Mouse (Mus musculus) CH12.LX (cell line): ENCODE measurements around the gene Zfp768. TPM values are rescaled to one million over a fixed set of nuclear protein-coding genes. Genes with fewer than 3 reads are reported as not detected.
A peak's percentile ranks its signal among the peaks of the same experiment; 100 is the strongest.
"Not testable (repeated sequence)": the region's sequence is repeated elsewhere in the genome, so short reads cannot be mapped to it uniquely, and the experiment has no call there.

Experiments
- DNase-seq: peaks from one replicate; pipeline ENCODE4 v3.0.0-alpha.2; 2013; ENCODE audit errors: extremely low read depth
- H3K27ac ChIP-seq: 2 replicates; pipeline ENCODE4 v1.5.1; 2012; ENCODE audit warnings: low read depth, mild to moderate bottlenecking, control low read depth, moderate library complexity; ENCODE audit not compliant: insufficient read depth
- H3K27me3 ChIP-seq: replicated peaks from 2 replicates; pipeline ENCODE3; 2012; ENCODE audit warnings: inconsistent platforms
- H3K36me3 ChIP-seq, 2 experiments: replicated peaks in 1 of 2; 2 replicates each; pipeline versions ENCODE3 to v1.6.1; 2012; ENCODE audit warnings: inconsistent platforms in 1 of 2, low read length in 1 of 2, mild to moderate bottlenecking in 1 of 2, mixed read lengths in 1 of 2, moderate library complexity in 1 of 2; ENCODE audit not compliant: control insufficient read depth in 1 of 2, insufficient read depth in 1 of 2
- H3K4me1 ChIP-seq, 2 experiments: 2 replicates each; pipeline ENCODE4 v1.6.1; 2012; ENCODE audit warnings: inconsistent platforms in 1 of 2, moderate library complexity in 1 of 2; ENCODE audit not compliant: insufficient read depth in 2 of 2, control insufficient read depth in 1 of 2
- H3K4me2 ChIP-seq: 2 replicates; pipeline ENCODE4 v1.6.1; 2012; ENCODE audit warnings: low read depth, mild to moderate bottlenecking, control low read depth; ENCODE audit not compliant: poor library complexity, insufficient read depth, severe bottlenecking
- H3K4me3 ChIP-seq, 3 experiments: fragments of 150-350 bp in 1 of 3; sonication (generic) in 1 of 3; replicated peaks in 1 of 3; 2 replicates each; pipeline versions ENCODE3 to v1.5.1; 2011 to 2012; ENCODE audit warnings: low read depth in 2 of 3, low read length in 2 of 3, mild to moderate bottlenecking in 2 of 3, moderate library complexity in 2 of 3, control low read depth in 1 of 3, improper control_type of control experiment in 1 of 3, inconsistent platforms in 1 of 3, mixed read lengths in 1 of 3; ENCODE audit not compliant: poor library complexity in 1 of 3
- H3K79me2 ChIP-seq: replicated peaks from 2 replicates; pipeline ENCODE4 v1.6.1; 2012; ENCODE audit warnings: mild to moderate bottlenecking, moderate library complexity; ENCODE audit not compliant: control insufficient read depth, poor library complexity, insufficient read depth, severe bottlenecking; ENCODE audit errors: extremely low read depth
- H3K9ac ChIP-seq: 2 replicates; pipeline ENCODE4 v1.6.1; 2012; ENCODE audit warnings: low read depth, mild to moderate bottlenecking, control low read depth, moderate library complexity; ENCODE audit not compliant: insufficient read depth
- H3K9me3 ChIP-seq: replicated peaks from 2 replicates; pipeline ENCODE3; 2012; ENCODE audit warnings: low read length, inconsistent platforms, mixed read lengths
- CTCF ChIP-seq, 2 experiments: IDR thresholded peaks in 1 of 2; conservative IDR thresholded peaks in 1 of 2; 2 replicates each; pipeline ENCODE4 v1.5.1; 2011 to 2012; ENCODE audit warnings: low read depth in 2 of 2, low read length in 2 of 2, improper control_type of control experiment in 1 of 2, inconsistent platforms in 1 of 2, mild to moderate bottlenecking in 1 of 2, moderate library complexity in 1 of 2
- E2F4 ChIP-seq: IDR thresholded peaks from 2 replicates; pipeline ENCODE4 v1.6.1; 2011; ENCODE audit warnings: low read depth, low read length, improper control_type of control experiment; ENCODE audit not compliant: insufficient replicate concordance
- ELF1 ChIP-seq: IDR thresholded peaks from 2 replicates; pipeline ENCODE4 v1.6.1; 2014; ENCODE audit warnings: low read depth, mild to moderate bottlenecking, inconsistent platforms, low read length, improper control_type of control experiment
- MYC ChIP-seq: IDR thresholded peaks from 2 replicates; pipeline ENCODE4 v1.6.1; 2011; ENCODE audit warnings: low read depth, mild to moderate bottlenecking, improper control_type of control experiment, low read length
- NELFE ChIP-seq: IDR thresholded peaks from 2 replicates; pipeline ENCODE4 v1.6.1; 2011; ENCODE audit warnings: low read depth, low read length, improper control_type of control experiment
- NRF1 ChIP-seq: IDR thresholded peaks from 2 replicates; pipeline ENCODE4 v1.6.1; 2014; ENCODE audit warnings: low read depth, mild to moderate bottlenecking, inconsistent platforms, low read length, improper control_type of control experiment, moderate library complexity
- RAD21 ChIP-seq: IDR thresholded peaks from 2 replicates; pipeline ENCODE4 v1.6.1; 2011; ENCODE audit warnings: low read depth, mild to moderate bottlenecking, low read length, improper control_type of control experiment, moderate library complexity
- RCOR1 ChIP-seq: conservative IDR thresholded peaks from 2 replicates; pipeline ENCODE4 v1.6.1; 2012; ENCODE audit warnings: low read depth, mild to moderate bottlenecking, inconsistent platforms, low read length, improper control_type of control experiment
- SMC3 ChIP-seq: IDR thresholded peaks from 2 replicates; pipeline ENCODE4 v1.6.1; 2011; ENCODE audit warnings: low read depth, low read length, improper control_type of control experiment
- USF1 ChIP-seq: IDR thresholded peaks from 2 replicates; pipeline ENCODE4 v1.6.1; 2014; ENCODE audit warnings: low read depth, mild to moderate bottlenecking, inconsistent platforms, low read length, improper control_type of control experiment
- ZMIZ1 ChIP-seq: IDR thresholded peaks from 2 replicates; pipeline ENCODE4 v1.6.1; 2012; ENCODE audit warnings: low read depth, mild to moderate bottlenecking, inconsistent platforms, low read length, improper control_type of control experiment
- dilution Hi-C: fragments of 300-500 bp; cut with MboI; formaldehyde crosslinking; loops from 2 replicates; pipeline ENCODE4 v1.14.3; 2020; ENCODE audit warnings: low sequenced_read_pairs; ENCODE audit not compliant: extremely low pct_unique_long_range_greater_than_20kb, extremely low pct_ligation_motif_present
- in situ Hi-C: fragments of 300-500 bp; cut with MboI; formaldehyde crosslinking; loops from 3 replicates; pipeline ENCODE4 v1.14.3; 2019; ENCODE audit warnings: low sequenced_read_pairs, low pct_ligation_motif_present, low pct_unique_long_range_greater_than_20kb, mixed read lengths
- polyA plus RNA-seq: library from polyadenylated mRNA; unstranded; fragments of >175 nt; gene quantifications from 2 replicates; pipeline ENCODE4 v1.2.1, GENCODE M21; 2012; ENCODE audit warnings: low read depth; ENCODE audit not compliant: insufficient read length
- total RNA-seq, 2 experiments: library from RNA; depleted of rRNA; stranded (reverse); fragments of 300-350 nt in 1 of 2; fragments of >200 nt in 1 of 2; gene quantifications; 2 replicates each; pipeline ENCODE4 v1.2.3; 2012 to 2014

The Zfp768 gene
- total and polyA plus RNA-seq, 3 experiments = 5.0 to 9.9 (median 6.4) TPM

- Histone ChIP-seq H3K4me1 (peaks cover 0 to 11% of the 10 kb centered on the region in 2 experiments; a peak in 2 of 4 replicates), H3K79me2 (no peaks in the 10 kb centered on the region), H3K36me3 (peaks cover 10 to 24% of the 10 kb centered on the region in 2 experiments), H3K4me2 (no peak overlapping the region), H3K27ac (no peak overlapping the region), H3K9me3 (no peaks in the 10 kb centered on the region), H3K27me3 (peaks cover 7% of the 10 kb centered on the region), H3K4me3 (no peak overlapping the region), H3K9ac (no peak overlapping the region)
- in situ Hi-C loops = no loop called here
- TF ChIP-seq USF1 (no peak), ELF1 (no peak), E2F4 (no peak), SMC3 (no peak)
- no peak for DNase-seq
- dilution Hi-C loops = no loop called here
Observed at GRCm38 (mm10) chr7:127343351-127344019, 1.9 kb downstream of the Zfp768 start.

- H3K27ac ChIP-seq = no peak overlapping the region
- in situ Hi-C loops (no loop called here), dilution Hi-C loops (no loop called here)
- no peak overlapping the region for H3K9ac ChIP-seq
- H3K36me3 ChIP-seq = peaks cover 10 to 25% of the 10 kb centered on the region in 2 experiments
- H3K4me3 ChIP-seq = no peak overlapping the region
- DNase-seq = no peak
- peaks cover 7% of the 10 kb centered on the region for H3K27me3 ChIP-seq
- no peaks in the 10 kb centered on the region for H3K9me3 ChIP-seq
- H3K4me1 ChIP-seq = peaks cover 0 to 11% of the 10 kb centered on the region in 2 experiments; a peak in 2 of 4 replicates
- no peak overlapping the region for H3K4me2 ChIP-seq
- TF ChIP-seq NELFE (no peak), ZMIZ1 (no peak), RCOR1 (no peak), NRF1 (no peak), MYC (no peak)
- no peaks in the 10 kb centered on the region for H3K79me2 ChIP-seq
Observed at GRCm38 (mm10) chr7:127342888-127343287, 2.5 kb downstream of the Zfp768 start.

DNA sequence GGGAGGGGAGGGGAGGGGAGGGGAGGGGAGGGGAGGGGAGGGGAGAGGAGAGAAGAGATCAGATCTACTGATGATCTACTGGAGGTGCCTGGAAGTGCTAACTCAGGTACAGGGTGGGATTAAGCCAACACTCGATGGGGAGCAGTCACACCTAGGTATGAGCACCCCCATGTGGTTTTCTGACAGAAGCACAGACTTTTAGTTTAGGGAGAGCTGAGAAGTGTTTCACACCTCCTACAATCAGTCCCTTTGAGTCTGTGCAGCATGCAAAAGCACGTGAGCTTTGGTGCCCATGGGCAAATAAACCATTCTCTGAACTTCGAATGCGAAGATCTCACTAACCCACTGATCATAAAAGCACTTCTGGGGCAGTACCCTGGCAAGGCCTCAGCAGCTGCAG is 3.1 kb downstream of the Zfp768 start:
- H3K4me1 ChIP-seq = peaks cover 0 to 11% of the 10 kb centered on the region in 2 experiments; a peak in 2 of 4 replicates
- in situ Hi-C loops (no loop called here), dilution Hi-C loops (no loop called here)
- TF ChIP-seq RCOR1 = no peak
- TF ChIP-seq MYC = 0 out of 2 replicates have a peak, but pooled peaks have one; percentile 11
- TF ChIP-seq SMC3 = peak; percentile 49
- TF ChIP-seq USF1 = no peak
- peak; percentile 79 for TF ChIP-seq RAD21
- TF ChIP-seq CTCF (conservative IDR thresholded peaks at IDR 0.05 in 1 of 2, IDR thresholded peaks at IDR 0.05 in 1 of 2; ENCODE audit: low read depth in 2 of 2, low read length in 2 of 2) = peak in 1 of 2 experiments; percentile 77; a peak in 2 of 4 replicates
- no peaks in the 10 kb centered on the region for H3K9me3 ChIP-seq
- H3K27ac ChIP-seq = no peak overlapping the region
- DNase-seq = peak; percentile 44
- H3K4me3 ChIP-seq = no peak overlapping the region
- peaks cover 4% of the 10 kb centered on the region for H3K27me3 ChIP-seq
- no peaks in the 10 kb centered on the region for H3K79me2 ChIP-seq
- H3K4me2 ChIP-seq = no peak overlapping the region
- H3K36me3 ChIP-seq = peaks cover 10 to 25% of the 10 kb centered on the region in 2 experiments
- no peak overlapping the region for H3K9ac ChIP-seq

- H3K79me2 ChIP-seq, in situ Hi-C loops, H3K9ac ChIP-seq, H3K9me3 ChIP-seq, H3K27me3 ChIP-seq, H3K27ac ChIP-seq, H3K4me2 ChIP-seq, DNase-seq, H3K4me1 ChIP-seq, dilution Hi-C loops, H3K4me3 ChIP-seq: not testable (repeated sequence)
- H3K36me3 ChIP-seq = peaks cover 10 to 25% of the 10 kb centered on the region in 2 experiments
Observed at GRCm38 (mm10) chr7:127341861-127342260, 3.5 kb downstream of the Zfp768 start.
